Mouse (Mus musculus): ENCODE measurements around the gene Pacsin3. TPM values are rescaled to one million over a fixed set of nuclear protein-coding genes. Genes with fewer than 3 reads are reported as not detected.

Gene Pacsin3
- total and polyA plus RNA-seq, 3 experiments: 1.2 to 9.1 (median 1.4) TPM

DNA sequence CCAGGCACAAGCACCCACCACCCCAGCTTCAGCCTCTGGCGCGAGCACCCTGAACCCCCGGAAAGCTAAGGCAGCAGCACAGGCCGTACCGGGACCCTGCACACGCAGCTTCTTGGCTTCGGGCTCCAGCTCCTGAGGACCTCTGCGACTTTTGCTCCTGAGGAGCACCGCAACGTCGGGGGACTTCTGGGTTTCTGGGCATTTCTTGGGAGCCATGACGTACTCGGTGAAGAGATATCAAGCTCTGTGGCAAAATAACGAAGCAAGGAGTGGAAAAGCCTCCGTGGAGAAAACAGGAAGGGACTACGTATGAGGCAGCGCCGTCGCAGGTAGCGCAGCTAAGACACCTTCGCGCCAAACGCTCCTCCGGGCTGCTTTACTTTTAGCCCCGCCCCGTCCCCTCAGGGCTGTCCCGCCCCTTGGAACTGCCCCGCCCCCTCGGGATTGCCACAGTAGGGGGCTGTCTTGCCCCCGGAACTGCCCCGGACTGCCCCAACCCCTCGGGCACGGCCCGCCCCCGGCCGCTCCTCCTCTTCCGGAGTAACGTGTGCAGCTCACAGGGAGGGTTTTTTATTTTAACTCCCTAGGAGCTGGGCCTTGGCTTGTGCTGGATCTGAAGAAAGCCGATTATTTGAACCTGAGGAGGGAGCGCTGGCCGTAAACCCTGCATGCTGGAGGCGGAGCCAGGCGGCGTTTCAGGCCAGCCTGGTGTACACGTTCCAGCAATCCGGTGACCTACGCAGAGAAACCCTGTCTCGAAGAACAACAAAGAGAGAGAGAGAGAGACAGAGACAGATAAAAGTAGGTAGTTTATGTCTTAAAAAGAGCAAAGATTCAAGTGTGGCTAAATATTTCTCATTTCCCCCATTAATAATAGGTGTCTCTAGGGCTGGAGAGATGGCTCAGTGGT, 18.9 kb upstream of the Pacsin3 start, which contains the start of gene Ddb2:
Gene Ddb2 (minus strand): TSS at position 382 of the 910 bp plus-strand sequence.
- no peaks in the 10 kb centered on the region for H3K27me3 ChIP-seq (replicated peaks)
- dilution Hi-C loops (cut with MboI; ENCODE audit: extremely low pct_ligation_motif_present, extremely low pct_unique_long_range_greater_than_20kb, low sequenced_read_pairs) (no loop called here), in situ Hi-C loops (cut with MboI; ENCODE audit: low pct_ligation_motif_present, low pct_unique_long_range_greater_than_20kb, low sequenced_read_pairs) (no loop called here)
- H3K9me3 ChIP-seq (replicated peaks; ENCODE audit: low read length): no peaks in the 10 kb centered on the region
- peak; percentile 97 for DNase-seq (ENCODE audit: extremely low read depth)
- H3K4me3 ChIP-seq (replicated peaks in 1 of 3; ENCODE audit: low read depth in 2 of 3, low read length in 2 of 3, poor library complexity in 1 of 3): peak within 1 kb of the TSS; percentile 74 to 94 (median 85)
- H3K4me2 ChIP-seq (ENCODE audit: insufficient read depth, low read depth, poor library complexity, severe bottlenecking): peak within 1 kb of the TSS; percentile 77
- H3K79me2 ChIP-seq (replicated peaks; ENCODE audit: control insufficient read depth, extremely low read depth, insufficient read depth, poor library complexity, severe bottlenecking): no peaks in the 10 kb centered on the region; the same call in 1 of the 2 replicates
- peak within 1 kb of the TSS; percentile 89 for H3K27ac ChIP-seq (ENCODE audit: insufficient read depth, low read depth)
- peaks cover 15 to 24% of the 10 kb centered on the region in 2 experiments for H3K36me3 ChIP-seq (replicated peaks in 1 of 2; ENCODE audit: control insufficient read depth in 1 of 2, insufficient read depth in 1 of 2, low read length in 1 of 2)
- peak within 1 kb of the TSS; percentile 84 for H3K9ac ChIP-seq (ENCODE audit: insufficient read depth, low read depth)
- peaks cover 0 to 7% of the 10 kb centered on the region in 2 experiments; a peak in 2 of 4 replicates for H3K4me1 ChIP-seq (ENCODE audit: control insufficient read depth in 1 of 2, insufficient read depth in 2 of 2)
- TF ChIP-seq USF1 (IDR thresholded peaks at IDR 0.05; ENCODE audit: low read depth, low read length) (no peak), TCF12 (IDR thresholded peaks at IDR 0.05; ENCODE audit: low read depth, low read length) (peak; percentile 53; the same call in 1 of the 2 replicates), POLR2A (IDR thresholded peaks at IDR 0.05; ENCODE audit: low read depth, low read length) (peak; percentile 89), SIN3A (IDR thresholded peaks at IDR 0.05; ENCODE audit: low read length) (peak; percentile 71), JUND (conservative IDR thresholded peaks at IDR 0.05; ENCODE audit: low read depth, low read length) (no peak), EP300 (IDR thresholded peaks at IDR 0.05; ENCODE audit: low read length) (no peak), POLR2AphosphoS2 (IDR thresholded peaks at IDR 0.05; ENCODE audit: low read depth, low read length) (peak; percentile 88; the same call in 1 of the 2 replicates), JUN (IDR thresholded peaks at IDR 0.05; ENCODE audit: insufficient read depth, low read depth, low read length) (no peak), ETS1 (conservative IDR thresholded peaks at IDR 0.05; ENCODE audit: low read depth, low read length) (0 out of 2 replicates have a peak, but pooled peaks have one; percentile 27), IRF4 (IDR thresholded peaks at IDR 0.05; ENCODE audit: low read depth, low read length) (no peak), RCOR1 (conservative IDR thresholded peaks at IDR 0.05; ENCODE audit: low read depth, low read length) (no peak), MAX (IDR thresholded peaks at IDR 0.05; ENCODE audit: low read length) (peak; percentile 41), CTCF (conservative IDR thresholded peaks at IDR 0.05 in 1 of 2, IDR thresholded peaks at IDR 0.05 in 1 of 2; ENCODE audit: low read depth in 2 of 2, low read length in 2 of 2) (no peak), USF2 (conservative IDR thresholded peaks at IDR 0.05; ENCODE audit: low read depth, low read length) (no peak), HCFC1 (IDR thresholded peaks at IDR 0.05; ENCODE audit: low read depth, low read length) (peak; percentile 77), ZC3H11A (IDR thresholded peaks at IDR 0.05; ENCODE audit: low read depth, low read length) (no peak), SMC3 (IDR thresholded peaks at IDR 0.05; ENCODE audit: low read depth, low read length) (no peak), MAZ (IDR thresholded peaks at IDR 0.05; ENCODE audit: low read depth, low read length) (peak; percentile 98), ZMIZ1 (IDR thresholded peaks at IDR 0.05; ENCODE audit: low read depth, low read length) (peak; percentile 76), TBP (conservative IDR thresholded peaks at IDR 0.05; ENCODE audit: low read depth, low read length) (peak; percentile 61), E2F4 (IDR thresholded peaks at IDR 0.05; ENCODE audit: insufficient replicate concordance, low read depth, low read length) (peak; percentile 77; the same call in 1 of the 2 replicates), ZNF384 (IDR thresholded peaks at IDR 0.05; ENCODE audit: low read depth, low read length) (peak; percentile 40; the same call in 1 of the 2 replicates), UBTF (IDR thresholded peaks at IDR 0.05; ENCODE audit: low read depth, low read length) (no peak), KAT2A (IDR thresholded peaks at IDR 0.05; ENCODE audit: insufficient replicate concordance, low read length) (0 out of 2 replicates have a peak, but pooled peaks have one; percentile 57), RAD21 (IDR thresholded peaks at IDR 0.05; ENCODE audit: low read depth, low read length) (no peak; the same call in 1 of the 2 replicates), CHD1 (IDR thresholded peaks at IDR 0.05; ENCODE audit: low read depth, low read length) (no peak), MAFK (IDR thresholded peaks at IDR 0.05; ENCODE audit: insufficient replicate concordance, low read length) (no peak), ZKSCAN1 (IDR thresholded peaks at IDR 0.05; ENCODE audit: borderline replicate concordance, low read depth, low read length) (no peak), NELFE (IDR thresholded peaks at IDR 0.05; ENCODE audit: low read depth, low read length) (peak; percentile 92), GABPA (IDR thresholded peaks at IDR 0.05; ENCODE audit: insufficient replicate concordance, low read depth, low read length) (no peak), NRF1 (IDR thresholded peaks at IDR 0.05; ENCODE audit: low read depth, low read length) (0 out of 2 replicates have a peak, but pooled peaks have one; percentile 14), BHLHE40 (IDR thresholded peaks at IDR 0.05; ENCODE audit: low read depth, low read length) (peak; percentile 37; the same call in 1 of the 2 replicates), ELF1 (IDR thresholded peaks at IDR 0.05; ENCODE audit: low read depth, low read length) (peak; percentile 80), CHD2 (IDR thresholded peaks at IDR 0.05; ENCODE audit: low read length) (0 out of 2 replicates have a peak, but pooled peaks have one; percentile 14), MYC (IDR thresholded peaks at IDR 0.05; ENCODE audit: low read depth, low read length) (peak; percentile 47; the same call in 1 of the 2 replicates), MEF2A (IDR thresholded peaks at IDR 0.05; ENCODE audit: borderline replicate concordance, low read depth, low read length) (peak; percentile 28; the same call in 1 of the 2 replicates), MXI1 (IDR thresholded peaks at IDR 0.05; ENCODE audit: low read depth, low read length) (peak; percentile 52)
